Mouse (Mus musculus) lung, adult 18-20 months (tissue): ENCODE data around the gene Gm2035.
"Not testable (repeated sequence)": the region's sequence is repeated elsewhere in the genome, so short reads cannot be mapped to it uniquely, and the experiment has no call there.

Experiments used
- DNase-seq, 2 experiments: peaks; one replicate each; pipeline ENCODE4 v3.0.0; 2022; ENCODE audit warnings: mixed read lengths in 2 of 2

Gene Gm2035

DNA sequence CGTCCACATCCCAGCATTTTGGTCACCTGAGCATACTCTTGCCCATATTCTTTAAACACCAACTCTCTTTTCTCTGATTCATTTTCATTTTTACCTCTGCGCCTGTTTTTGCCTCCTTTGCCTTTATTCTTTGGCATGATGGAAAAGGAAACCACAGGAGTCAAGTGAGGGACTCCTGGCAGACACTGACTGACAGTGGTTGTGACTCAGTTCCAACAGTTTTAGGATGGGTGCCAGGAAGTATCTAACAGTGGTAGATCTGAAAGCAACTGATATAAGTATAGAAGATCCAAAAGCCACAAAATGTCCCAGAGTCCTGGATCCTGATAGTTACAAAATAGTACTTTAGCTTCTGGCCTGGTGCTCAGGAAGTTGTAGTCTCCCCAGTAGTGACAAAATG is at the start of gene Gm2035:
TSS of gene Gm2035 (minus strand) at position 137 of the 400 bp plus-strand sequence.
- not testable (repeated sequence) for DNase-seq

DNA sequence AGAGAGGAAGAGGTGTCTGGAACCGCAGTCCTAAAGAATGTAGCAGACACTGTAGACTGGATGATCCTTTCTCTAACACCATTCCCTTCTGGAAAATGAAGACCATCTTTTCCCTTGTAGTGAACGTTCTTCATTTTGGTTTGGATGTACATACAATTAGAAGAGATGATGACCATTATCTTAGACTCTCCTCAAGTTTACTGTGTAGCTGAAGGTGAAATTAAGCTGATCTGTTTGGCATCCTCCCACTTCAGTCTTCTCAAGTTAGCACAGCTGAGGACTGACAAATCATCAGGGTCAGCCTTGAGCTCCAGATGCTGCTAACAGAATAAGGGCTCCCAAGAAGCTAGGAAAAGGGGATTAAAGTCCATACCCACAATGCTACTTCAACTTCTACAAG is 34.1 kb upstream of the Gm2035 start, which contains the start of gene Gm2042:
TSS of gene Gm2042 (plus strand) at position 301 of the 400 bp plus-strand sequence.
- DNase-seq: not testable (repeated sequence)

DNA sequence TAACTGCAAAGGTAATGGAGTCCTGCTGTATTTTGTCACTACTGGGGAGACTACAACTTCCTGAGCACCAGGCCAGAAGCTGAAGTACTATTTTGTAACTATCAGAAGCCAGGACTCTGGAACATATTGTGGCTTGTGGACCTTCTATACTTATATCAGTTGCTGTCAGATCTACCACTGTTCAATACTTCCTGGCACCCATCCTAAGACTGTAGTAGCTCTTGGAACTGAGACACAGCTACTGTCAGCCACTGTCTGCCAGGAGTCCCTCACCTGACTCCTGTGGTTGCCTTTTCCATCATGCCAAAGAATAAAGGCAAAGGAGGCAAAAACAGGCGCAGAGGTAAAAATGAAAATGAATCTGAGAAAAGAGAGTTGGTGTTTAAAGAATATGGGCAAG is 24.6 kb downstream of the Gm2035 start, which contains the start of gene Gm2022:
TSS of gene Gm2022 (plus strand) at position 301 of the 400 bp plus-strand sequence.
- DNase-seq: not testable (repeated sequence)

DNA sequence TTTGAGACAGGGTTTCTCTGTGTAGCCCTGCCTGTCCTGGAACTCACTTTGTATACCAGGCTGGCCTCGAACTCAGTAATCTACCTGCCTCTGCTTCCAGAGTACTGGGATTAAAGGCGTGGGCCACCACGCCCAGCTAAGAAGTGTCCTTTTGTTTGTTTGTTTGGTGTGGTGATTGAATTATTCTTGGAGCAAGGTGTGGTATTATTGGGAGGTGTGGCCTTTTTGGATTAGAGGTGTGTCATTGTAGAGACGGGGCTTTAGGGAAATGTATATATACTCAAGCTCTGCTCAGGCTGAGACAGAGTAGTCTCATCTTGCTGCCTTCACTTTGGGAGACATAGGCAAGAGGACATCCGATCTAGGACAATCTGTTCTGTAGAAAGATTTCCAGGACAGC is 45.9 kb downstream of the Gm2035 start, which contains the start of gene Gm2016:
TSS of gene Gm2016 (plus strand) at position 301 of the 400 bp plus-strand sequence.
- DNase-seq: not testable (repeated sequence)
